Mouse (Mus musculus): ENCODE results near the gene Scml4.

DNA sequence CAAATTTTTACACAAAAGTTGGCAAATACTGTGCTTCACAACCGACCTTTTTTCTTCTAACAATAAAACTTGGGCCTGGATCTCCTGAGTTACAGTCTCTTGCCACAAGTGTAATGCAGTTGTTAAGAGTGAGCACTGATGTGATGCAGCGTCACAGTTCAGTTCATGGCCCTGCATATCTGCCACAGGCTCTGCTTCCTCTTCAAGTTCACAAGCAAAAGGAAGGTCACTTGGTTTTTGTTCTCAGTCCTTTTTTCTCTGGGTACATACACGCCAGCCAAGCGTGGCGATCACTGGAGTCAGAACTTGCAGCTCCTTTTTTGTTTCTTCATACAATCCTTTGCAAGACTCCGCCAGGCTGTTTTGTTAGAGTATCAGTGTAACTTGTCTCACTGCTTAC lies 34.2 kb upstream of the Scml4 start:
- TF ChIP-seq CTCF (IDR thresholded peaks at IDR 0.05 in 2 of 3, conservative IDR thresholded peaks at IDR 0.05 in 1 of 3; ENCODE audit: control insufficient read depth in 1 of 3, insufficient read depth in 1 of 3, low read depth in 2 of 3, low read length in 3 of 3, poor library complexity in 1 of 3, severe bottlenecking in 1 of 3) (no peak), CHD2 (IDR thresholded peaks at IDR 0.05; ENCODE audit: low read length) (no peak), ETS1 (IDR thresholded peaks at IDR 0.05; ENCODE audit: low read depth, low read length) (no peak), EP300 (IDR thresholded peaks at IDR 0.05; ENCODE audit: low read depth in 1 of 2, low read length in 2 of 2) (no peak), GATA1 (IDR thresholded peaks at IDR 0.05; ENCODE audit: low read depth, low read length) (no peak), MAX (IDR thresholded peaks at IDR 0.05; ENCODE audit: low read length) (no peak), ZMIZ1 (IDR thresholded peaks at IDR 0.05; ENCODE audit: low read depth, low read length) (no peak), USF2 (IDR thresholded peaks at IDR 0.05; ENCODE audit: borderline replicate concordance in 1 of 2, insufficient read depth in 1 of 2, low read depth in 1 of 2, low read length in 2 of 2) (no peak), NRF1 (IDR thresholded peaks at IDR 0.05; ENCODE audit: insufficient read depth, low read depth, low read length, poor library complexity, severe bottlenecking) (no peak)

Data from MEL (cell line).